Mouse (Mus musculus): Measurements from ENCODE around the gene Aven. TPM values are rescaled to one million over a fixed set of nuclear protein-coding genes. Genes with fewer than 3 reads are reported as not detected.

Gene Aven
- total RNA-seq, 4 experiments from 2014 or later, result 8.1 to 11.5 (median 10.0) TPM

DNA sequence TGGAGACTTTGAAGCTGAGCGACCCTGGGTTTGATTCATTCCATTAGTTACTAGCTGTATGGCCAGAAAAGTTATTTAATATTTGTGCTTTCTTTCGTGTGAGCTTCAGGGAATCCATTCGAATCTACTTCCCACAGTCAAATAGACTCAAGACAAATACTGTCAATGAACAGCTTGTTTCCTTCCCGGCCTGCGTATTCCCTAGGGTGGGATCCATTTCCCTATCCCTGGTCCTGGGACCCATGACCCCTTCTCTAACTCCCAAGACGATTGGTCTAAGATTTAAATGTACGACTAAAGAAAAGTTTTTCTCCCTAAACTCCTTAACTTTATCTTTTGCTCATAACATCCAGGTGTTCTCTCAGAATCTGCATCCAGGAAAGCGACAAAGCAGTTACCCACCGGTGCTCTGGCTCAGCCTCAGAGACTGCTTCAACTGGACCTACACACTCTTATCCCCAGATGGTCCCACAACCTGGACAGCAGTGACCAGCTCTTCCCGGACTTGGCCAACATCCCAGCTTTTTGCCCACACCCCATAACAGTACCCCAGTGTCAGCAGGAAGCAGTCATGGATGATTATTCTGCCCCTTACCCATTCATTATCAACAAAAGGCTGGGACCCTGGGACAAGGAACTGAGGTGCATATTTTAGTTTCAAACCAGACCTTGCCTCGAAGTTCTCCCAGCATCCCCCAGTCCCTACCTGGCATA, 2.1 kb upstream of the Aven start:
- no peak for DNase-seq (ENCODE audit: low spot score in 2 of 2)

DNA sequence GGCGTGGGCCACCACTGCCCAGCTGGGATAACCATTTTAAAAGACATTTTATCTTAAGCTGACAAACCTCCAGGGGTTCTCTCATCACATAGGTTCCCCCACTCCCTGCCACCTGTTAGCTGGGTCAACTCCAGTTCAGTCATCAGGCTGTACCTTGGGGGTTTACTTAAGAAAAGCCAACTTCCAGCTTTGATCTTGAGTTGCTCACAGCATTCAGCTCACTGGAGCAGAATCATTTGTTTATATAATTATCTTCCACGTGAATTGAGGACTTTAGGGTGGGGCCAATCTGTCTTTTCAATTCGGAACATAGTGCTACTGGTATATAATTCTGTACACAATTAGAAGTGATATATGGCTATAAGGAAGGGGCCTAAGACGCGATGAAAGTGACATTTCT, 1.1 kb upstream of the Aven start:
- no peak for DNase-seq (ENCODE audit: low spot score in 2 of 2)

DNA sequence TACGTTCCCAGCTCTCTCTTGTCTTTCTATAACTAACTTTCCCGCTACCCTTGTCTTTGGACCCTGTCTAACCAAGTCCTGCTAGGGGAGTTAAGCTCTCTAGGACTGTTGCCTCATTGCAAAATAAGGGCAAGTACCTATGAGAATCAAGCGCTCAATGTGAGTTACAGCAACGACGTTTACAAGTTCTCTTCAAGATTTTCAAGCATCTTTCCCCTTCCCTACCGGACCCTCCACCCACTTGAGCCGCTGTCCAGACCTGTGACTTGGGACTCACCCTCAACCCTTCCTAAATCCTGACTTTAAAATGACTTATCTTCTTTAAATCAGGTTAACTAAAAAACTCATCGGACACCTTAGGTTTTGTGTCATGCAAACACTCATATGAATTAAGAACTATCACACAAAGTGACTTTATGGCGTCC, 321 bp upstream of the Aven start:
- DNase-seq (ENCODE audit: low spot score in 2 of 2), result no peak

DNA sequence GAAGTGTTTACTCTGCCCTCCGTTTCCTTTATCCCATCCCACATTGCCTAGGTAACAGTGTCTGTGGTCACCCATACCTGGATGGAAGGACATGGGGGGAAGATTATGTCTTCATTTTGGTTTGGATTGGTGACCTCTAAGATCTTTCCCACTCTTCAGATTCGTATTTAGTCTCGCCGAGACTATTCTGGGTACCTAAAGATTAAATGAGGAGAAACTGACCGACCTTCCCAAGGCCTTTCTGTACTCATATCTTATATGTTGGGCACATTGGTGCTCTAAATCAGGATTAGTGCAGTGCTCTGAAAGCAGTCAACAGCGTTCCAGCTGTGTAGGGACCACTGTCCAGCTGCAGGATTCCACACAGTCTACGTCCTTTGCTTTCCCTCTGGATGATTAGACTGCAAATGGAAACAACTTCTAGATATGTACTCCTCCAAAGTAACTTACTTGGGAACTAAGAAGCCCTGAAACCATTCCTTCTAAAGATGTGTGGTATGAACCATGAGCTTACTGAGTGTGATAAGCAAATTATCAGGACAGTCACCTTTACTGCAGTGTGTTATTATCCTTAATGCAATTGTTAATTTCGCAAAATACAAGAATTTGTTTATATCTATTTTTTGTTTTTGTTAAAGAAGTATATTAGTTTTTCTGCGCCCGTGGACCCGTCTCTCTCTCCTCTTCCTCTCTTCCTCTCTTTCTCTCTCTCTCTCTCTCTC, 936 bp downstream of the Aven start:
- DNase-seq (ENCODE audit: low spot score in 2 of 2), result no peak

DNA sequence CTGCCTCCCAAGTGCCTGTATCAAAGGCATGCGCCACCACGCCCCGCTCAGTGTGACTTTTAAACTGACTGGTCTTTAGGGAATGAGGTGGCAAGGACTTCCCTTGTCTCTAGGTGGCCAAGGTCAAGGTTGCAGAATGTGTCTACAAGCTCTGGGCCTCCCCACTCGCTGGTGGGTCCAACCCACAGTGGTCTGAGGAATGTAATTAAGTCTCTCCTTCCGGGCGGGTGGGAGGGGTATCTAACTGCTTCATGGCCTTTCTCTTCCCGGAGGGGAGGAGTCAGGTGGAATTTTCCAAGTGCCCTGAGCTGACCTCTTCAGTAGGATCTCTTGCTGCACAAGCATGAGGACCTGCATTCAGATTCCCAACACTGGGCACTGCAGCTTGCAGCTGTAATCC, 5.1 kb downstream of the Aven start:
- DNase-seq (ENCODE audit: low spot score in 2 of 2), result no peak

- peak; percentile 72 to 77 for DNase-seq (ENCODE audit: low spot score in 2 of 2)
These were observed 8.4 kb downstream of the Aven start for GRCm38 (mm10) chr2:112501209-112501608.

GRCm38 (mm10) chr2:112503978-112504377, 11.2 kb downstream of the Aven start:
- no peak for DNase-seq (ENCODE audit: low spot score in 2 of 2)

DNA sequence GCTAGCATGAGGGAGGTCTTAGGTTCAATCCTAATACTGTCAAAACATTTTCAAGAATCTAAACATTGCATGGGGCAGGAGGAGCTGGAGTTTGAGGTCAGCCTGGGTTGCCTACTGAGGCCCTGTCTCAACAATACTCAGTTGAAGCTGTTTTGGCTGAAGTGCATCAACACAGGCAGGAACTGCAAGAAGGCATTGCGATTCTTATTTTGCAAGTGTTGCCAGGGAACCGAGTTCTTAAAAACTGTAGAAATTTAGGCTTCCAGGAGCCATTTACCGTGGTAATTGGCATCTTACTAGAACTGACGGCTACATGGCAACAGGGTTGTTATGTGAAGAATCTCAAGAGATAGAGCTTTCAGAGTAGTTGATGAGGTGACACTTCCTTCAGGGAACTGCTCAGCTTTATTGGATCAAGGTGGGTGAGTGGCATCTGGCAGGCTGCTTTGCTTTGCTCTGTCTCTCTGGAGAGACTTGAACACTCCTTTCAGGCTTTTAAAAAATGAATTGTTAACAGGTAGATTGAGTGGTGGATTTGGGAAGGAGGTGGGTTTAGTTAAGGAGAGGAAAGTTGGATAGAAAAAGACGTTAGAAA, 14.2 kb downstream of the Aven start:
- no peak for DNase-seq (ENCODE audit: low spot score in 2 of 2)

- no peak for DNase-seq (ENCODE audit: low spot score in 2 of 2)
These were observed 14.7 kb downstream of the Aven start for GRCm38 (mm10) chr2:112507444-112507843.

DNA sequence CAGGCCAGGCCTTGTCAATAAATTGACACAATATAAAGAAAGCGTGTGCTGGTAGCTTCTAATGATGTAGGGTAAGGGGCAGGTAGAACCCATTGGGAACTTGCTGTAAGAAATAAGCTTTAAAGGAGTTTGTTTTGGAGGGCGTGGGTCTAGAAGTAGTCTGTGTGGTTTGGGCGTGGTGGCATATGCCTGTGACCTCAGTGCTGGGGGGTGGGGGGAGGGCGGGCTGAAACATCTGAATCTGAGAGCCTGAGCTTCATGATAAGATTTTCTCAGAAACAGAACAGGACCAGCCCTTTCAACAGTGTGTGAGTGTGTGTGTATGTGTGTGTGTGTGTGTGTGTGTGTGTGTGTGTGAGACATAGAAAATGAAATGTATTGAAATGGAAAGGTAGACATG, 17.4 kb downstream of the Aven start:
- no peak for DNase-seq (ENCODE audit: low spot score in 2 of 2)

DNA sequence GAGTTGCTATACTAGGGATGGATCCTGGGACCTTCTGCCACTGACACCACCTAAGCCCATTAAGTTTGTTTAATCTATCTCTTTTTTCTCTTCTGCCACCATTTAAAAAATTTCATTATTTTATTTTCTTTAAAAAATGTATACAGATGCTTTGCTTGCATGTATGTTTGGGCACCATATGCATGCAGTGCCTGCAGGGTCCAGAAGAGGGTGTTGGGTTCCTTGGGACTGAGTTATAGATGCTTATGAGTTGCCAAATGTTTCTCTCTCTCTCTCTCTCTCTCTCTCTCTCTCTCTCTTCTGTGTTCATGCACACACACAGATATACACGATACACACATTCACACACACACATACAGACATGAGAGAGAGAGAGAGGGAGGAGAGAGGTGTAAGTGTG, 20.3 kb downstream of the Aven start:
- DNase-seq (ENCODE audit: low spot score in 2 of 2), result no peak

- no peak for DNase-seq (ENCODE audit: low spot score in 2 of 2)
These were observed 24.0 kb downstream of the Aven start for GRCm38 (mm10) chr2:112516728-112517127.

- DNase-seq (ENCODE audit: low spot score in 2 of 2), result no peak
These were observed 24.5 kb downstream of the Aven start for GRCm38 (mm10) chr2:112517218-112517617.

DNA sequence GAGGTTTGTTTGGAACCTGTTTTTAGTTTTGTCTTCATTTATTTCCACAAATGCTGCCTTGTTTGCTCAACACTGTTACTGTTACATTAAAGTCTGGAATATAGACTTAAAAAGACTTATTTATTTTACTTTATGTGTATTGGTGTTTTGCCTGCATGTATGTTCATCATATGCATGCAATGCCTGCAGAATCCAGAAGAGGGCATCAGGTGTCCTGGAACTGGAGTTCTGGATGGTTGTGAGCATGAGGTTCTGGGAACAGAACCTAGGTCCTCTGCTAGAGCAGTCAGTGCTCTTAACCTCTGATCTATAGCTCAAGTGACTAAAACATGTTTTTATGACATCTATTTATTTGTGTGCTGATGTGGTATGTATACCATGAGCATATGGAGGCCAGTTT, 25.8 kb downstream of the Aven start:
- DNase-seq (ENCODE audit: low spot score in 2 of 2), result no peak

DNA sequence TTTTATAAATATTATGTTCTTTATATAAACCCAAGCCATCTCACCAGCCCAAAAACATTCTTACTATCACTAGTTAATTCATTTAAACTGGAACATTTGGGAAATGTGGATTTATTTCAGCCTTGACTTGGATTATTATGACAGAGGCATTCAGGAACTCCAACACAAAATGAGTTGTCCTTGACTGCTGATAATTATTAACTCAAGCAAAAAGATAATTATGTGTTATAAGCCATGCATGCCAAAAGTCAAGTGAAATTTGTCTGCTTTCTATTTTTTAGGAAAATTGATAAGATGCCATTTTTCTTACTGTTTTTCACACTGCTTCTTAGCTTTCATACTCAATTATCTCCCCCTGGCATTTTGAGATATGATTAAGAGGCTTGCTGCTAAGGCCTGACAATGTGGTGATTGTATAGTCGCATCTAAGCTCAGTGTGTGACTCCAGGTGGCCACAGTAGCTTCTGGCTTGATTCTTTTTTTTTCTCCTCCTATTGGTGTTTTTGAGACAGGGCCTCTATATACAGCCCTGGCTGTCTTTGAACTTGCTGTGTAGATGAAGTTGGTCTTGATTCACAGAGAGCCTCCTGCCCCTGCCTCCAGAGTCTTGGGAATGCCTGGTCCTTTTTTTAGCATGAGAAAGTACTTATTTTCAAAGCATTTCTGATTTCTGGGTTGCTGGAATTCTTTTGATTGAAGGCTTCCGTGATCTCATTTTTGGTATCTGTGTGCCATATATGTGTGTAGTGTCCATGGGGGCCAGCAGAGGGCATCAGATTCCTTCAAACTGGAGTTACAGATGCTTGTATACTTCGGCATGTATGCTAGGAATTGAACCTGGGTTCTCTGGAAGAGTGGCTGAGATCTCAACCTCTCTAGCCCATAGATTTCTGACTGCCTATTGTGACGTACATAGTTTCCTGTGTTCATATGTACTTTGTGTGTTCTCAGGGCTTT, 28.0 kb downstream of the Aven start:
- no peak for DNase-seq (ENCODE audit: low spot score in 2 of 2)

DNA sequence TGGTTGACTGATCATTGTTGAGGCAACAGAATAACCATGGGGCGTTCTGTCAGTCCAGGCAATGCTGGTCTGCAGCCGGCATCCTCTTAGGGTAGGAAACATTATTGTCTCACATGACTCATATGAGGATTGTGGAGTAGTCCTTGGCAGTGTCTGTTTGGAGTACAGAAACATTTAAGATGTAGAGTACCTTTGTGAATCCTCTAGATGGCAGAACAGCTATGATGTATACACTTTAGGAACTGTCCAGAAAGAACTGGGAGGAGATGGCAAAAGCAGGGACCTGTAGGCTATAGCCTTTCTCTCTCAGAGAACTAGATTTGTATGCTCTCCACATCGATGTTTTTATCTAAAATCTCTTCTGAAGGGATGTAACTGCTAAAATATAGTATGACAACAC, 34.2 kb downstream of the Aven start:
- no peak for DNase-seq (ENCODE audit: low spot score in 2 of 2)

GRCm38 (mm10) chr2:112532812-112533496, 40.2 kb downstream of the Aven start:
- DNase-seq (ENCODE audit: low spot score in 2 of 2), result no peak

- peak in 1 of 2 experiments; percentile 25 for DNase-seq (ENCODE audit: low spot score in 2 of 2)
These were observed 42.0 kb downstream of the Aven start for GRCm38 (mm10) chr2:112534677-112535222.

- DNase-seq (ENCODE audit: low spot score in 2 of 2), result no peak
These were observed 46.0 kb downstream of the Aven start for GRCm38 (mm10) chr2:112538783-112539182.

DNA sequence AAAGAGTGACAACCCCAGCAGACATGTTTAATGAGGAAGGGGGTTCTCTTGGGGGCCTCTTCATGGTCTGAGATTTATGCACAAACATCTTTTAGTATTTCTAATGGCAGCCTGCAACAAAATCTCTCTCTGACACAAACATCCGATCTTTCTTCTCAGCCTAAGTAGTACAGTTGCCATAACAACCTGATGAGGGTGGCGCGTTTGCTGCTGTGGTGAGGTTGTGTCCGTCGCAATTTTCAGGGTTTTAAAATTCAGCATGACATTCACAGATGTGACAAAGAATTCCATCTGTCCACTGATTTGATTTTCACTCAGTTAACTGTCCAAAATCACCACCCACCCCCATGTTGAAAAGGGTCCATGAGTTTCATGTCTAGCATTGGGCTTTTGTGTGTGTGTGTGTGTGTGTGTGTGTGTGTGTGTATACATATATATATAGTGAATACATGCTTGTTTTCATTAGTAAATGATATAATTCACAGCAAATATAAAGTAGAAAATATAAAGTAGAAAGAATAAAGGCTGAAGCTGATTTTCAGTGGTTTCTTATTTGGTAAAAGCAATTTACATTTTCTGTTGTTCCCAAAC, 49.0 kb downstream of the Aven start:
- DNase-seq (ENCODE audit: low spot score in 2 of 2), result peak; percentile 33 to 45
